Mouse (Mus musculus) cerebellum, adult 11 months (tissue): Measurements from ENCODE around the gene Chaf1a.

Experiments used
- DNase-seq: peaks from one replicate; pipeline ENCODE4 v3.0.0; 2022

Chaf1a gene

DNA sequence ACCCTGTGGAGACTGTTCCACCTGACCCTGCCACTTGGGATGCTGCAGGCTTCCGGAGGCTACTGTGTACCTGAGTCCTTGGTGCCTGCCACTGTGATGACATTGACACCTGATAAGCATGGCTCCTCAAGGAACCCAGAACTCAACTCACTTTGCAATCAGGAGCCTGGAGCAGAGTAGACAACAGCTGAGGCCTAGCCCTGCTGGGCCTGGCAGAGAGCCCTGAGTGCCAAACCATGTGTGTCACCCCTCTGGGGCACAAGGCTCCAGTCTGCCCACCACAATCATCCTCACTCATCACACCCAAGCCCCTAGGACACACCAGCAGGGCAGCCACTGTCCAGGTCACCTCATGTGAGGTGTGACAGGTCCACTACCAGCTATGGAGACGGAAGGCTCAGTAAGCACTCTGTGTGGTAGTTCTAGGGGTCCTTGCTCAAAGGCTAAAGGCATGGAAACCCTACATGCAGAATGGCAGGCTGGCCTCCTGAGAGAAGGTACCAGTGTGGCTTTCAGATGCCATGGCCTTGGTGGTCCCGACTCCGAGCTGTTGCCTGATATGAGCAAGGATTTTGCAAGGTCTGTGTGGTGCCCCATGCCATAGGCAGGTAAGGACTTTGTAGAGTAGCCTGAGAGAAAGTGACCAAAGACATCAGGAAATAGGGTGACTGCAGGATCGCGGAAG is 19.7 kb upstream of the Chaf1a start:
- DNase-seq = no peak

DNA sequence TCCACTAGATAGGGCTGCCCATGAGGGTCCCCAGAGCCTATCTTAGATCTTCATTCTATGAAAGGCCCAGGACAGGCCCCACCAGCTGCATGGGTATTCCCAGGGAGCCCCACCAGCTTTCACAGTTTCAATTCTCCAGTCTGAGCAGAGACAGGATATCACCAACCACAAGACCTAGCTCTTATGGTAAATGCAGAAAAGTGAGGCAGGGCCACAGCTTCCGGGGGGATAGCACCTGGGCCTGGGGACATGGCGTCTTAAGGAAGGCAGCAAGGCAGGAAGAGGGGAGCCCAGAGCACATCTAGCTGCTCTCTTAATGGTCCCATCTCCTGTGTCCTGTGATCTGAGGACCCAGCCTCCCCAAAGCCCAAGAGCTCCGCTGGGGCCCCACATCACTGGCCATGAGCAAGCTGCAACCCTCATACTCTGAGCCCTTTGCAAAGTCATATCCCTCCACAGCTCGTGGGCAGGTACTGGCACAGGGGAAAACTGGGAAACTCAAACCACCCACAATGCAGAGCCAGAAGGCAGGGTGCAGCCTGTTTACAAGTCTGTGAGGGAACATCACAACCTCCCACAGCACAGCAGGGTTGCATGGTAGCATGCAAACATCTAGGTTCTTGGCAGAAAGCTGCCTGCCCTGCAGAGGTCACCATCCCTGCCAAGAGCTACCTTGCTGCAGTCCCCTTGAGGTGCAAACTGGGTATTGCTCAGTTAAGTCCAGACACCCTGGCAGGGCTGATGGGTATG is 18.9 kb upstream of the Chaf1a start:
- DNase-seq = peak; percentile 22

DNA sequence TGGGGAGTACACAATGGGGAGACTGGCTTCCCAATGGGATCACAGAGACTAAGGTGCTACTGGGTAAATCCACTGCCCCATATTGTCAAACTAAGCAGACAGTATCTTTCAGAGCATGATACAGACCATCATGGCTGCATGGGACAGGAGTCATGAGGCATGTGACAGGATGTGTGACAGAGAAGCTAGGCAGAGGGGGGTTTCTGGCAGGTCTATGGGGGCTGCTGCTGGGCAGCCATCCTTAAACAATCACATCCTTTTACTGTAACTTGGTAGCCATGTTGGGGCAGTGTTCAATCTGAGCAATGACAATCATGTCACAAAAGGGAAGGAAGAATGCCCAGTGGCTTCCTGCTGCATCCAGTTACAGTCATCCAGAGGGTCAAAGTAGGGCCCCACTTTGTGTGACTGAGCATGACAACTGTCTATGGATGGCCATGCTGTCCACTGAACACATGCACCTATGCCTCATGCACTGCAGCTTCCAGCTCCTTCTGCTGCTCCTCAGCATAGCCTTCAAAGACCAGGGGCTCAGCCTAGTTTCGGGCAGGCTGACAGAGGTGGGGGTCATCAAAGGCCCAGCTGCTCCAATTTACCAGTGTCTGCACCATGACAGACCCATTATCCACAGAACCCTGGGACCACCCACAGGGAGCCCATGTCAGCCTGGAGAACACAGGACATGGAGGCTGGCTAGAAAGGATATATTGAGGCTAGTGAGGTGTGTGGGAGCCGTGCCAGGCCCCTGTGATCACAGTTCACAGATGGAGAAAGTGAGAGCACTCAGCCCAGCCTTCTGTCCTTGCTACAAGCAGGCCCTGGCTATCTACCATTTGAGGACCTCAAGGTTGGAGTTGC is 17.9 kb upstream of the Chaf1a start:
- peak; percentile 71 for DNase-seq

GRCm38 (mm10) chr17:56022989-56023290 is 17.3 kb upstream of the Chaf1a start:
- DNase-seq = no peak

GRCm38 (mm10) chr17:56023386-56023785 is 16.9 kb upstream of the Chaf1a start:
- peak; percentile 16 for DNase-seq

- DNase-seq = peak; percentile 10
These were observed 15.8 kb upstream of the Chaf1a start for GRCm38 (mm10) chr17:56024476-56024875.

DNA sequence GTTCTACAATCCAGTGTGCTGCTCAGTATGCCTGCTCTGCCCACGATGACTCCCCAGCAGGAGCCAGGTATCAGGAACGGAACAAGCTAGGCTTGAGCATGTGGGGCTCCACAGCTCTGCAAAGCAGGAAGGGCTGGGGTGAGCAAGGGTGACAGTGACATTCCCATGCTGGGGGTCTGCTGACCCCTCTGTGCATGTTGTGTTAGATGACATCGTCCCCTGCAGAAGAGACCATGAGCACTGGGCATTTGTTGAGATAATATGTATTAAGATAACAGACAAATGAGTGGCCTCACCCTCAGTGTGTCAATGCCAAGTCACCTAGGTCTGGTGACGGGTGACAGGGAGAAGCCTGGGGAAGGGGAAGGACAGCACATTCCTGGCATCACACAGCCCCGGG is 15.3 kb upstream of the Chaf1a start:
- peak; percentile 13 for DNase-seq

GRCm38 (mm10) chr17:56026303-56026702 is 13.9 kb upstream of the Chaf1a start:
- DNase-seq = no peak

GRCm38 (mm10) chr17:56026881-56027280 is 13.4 kb upstream of the Chaf1a start:
- DNase-seq = peak; percentile 17

GRCm38 (mm10) chr17:56027801-56028441 is 12.3 kb upstream of the Chaf1a start:
- DNase-seq = peak; percentile 55

DNA sequence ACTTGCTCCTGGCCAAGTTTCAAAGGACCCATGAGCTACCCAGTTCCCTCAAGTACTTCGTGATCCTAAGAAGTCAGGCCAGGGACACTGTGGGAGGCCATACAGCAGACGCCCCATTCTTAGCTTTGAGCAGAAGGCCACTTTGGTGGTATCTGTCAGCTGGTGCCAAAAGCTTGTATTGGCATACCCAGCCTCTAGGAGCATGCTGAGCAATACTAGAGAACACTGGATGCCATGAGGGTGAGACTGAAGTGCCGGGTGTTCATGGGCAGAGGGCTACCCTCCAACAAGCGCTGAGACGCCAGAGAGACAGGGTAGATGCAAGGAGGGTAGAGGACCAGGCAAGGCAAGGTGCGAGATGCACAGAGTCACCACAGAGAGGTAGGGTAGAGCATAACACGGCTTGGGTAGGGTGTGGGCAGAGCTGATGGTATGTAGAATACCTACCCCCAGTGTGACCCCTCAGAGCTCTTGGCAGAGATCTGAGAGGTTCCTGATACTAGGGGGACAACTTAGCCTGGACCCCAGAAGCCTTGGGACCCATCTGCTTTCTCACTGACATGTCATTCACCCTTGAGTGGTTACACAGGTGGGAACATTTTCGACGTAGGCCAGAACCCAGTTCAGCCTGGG is 9.9 kb upstream of the Chaf1a start:
- peak; percentile 27 for DNase-seq

GRCm38 (mm10) chr17:56030919-56031318 is 9.3 kb upstream of the Chaf1a start:
- no peak for DNase-seq

- DNase-seq = peak; percentile 16
These were observed 8.8 kb upstream of the Chaf1a start for GRCm38 (mm10) chr17:56031431-56031830.

- DNase-seq = peak; percentile 10
These were observed 8.0 kb upstream of the Chaf1a start for GRCm38 (mm10) chr17:56032127-56032733.

DNA sequence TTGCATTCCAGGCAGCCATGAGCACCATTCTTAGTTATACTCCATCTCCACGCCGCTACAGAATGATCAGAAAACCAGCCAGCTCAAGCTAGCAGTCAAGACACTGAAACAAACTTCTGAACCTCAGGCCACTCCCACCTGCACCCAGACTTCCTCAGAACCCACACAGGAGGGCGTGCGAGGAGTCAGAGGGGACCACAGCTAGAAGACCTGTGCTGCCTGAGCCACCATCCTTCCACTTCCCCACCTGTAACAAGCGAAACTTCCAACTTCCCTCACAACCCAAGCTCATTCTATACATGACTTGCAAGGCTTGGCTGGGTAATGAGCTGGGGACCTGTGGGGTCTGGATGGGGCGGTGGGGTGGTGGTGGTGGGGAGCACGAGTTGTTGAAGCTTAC is 7.4 kb upstream of the Chaf1a start:
- no peak for DNase-seq

- DNase-seq = peak; percentile 12
These were observed 6.1 kb upstream of the Chaf1a start for GRCm38 (mm10) chr17:56034040-56034725.

- DNase-seq = peak; percentile 9
These were observed 5.5 kb upstream of the Chaf1a start for GRCm38 (mm10) chr17:56034726-56035100.

DNA sequence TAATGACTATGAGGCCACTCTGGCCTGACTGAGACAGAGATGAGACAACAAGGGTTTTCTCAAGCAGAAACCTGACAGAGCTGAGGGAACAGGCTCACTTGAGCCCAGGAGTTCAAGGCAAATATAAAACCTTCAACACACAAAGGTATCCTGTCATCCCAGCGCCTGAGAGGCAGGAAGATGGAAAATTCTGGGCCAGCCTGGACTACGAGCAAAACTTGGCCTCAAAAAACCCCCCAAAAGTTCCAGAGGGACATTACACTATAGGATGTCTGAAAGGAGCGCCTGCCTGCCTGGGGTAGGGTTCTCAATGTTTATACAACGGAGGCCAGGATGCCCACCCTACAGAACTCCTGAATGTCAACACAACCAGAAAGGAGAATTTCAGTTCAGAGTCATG is 5.0 kb upstream of the Chaf1a start:
- DNase-seq = peak; percentile 10

DNA sequence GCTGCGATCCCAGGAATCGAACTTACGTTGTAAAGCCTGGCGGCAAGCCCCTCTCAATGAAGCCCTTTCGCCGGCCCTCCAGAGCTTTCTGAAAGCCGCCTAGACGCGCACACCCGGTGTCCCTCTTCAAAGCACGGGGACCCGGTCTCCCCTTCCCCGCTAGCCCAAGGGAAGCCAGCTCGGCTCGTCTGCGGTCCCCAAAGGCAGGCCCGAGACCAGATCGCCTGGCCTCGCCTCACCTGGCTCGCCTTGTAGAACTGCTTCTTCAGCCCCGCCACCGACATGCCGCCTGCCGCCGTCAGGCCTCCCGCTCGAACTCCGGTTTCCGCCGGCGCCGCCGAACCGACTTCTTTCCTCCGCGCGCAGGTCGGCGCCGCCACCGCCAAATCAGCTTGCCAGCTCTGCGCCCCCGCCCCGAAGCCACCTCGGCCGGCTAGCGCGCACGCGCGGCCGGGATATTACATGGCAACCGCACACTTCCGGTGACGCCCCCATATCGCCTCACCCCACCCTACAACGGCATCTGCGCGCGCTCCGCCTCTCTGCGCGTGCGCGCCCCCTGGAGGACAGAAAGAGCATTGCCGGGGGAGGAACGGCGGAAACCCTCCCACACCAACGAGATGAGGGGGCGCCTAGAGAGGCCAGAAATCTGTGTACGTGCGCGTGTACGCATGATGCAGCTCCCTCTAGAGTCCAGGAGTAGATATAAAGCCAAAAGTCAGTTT is 3.9 kb upstream of the Chaf1a start, which contains the start of gene Sh3gl1:
Sh3gl1 (minus strand) TSS at position 460 of the 725 bp plus-strand sequence.
- peak; percentile 99 for DNase-seq

DNA sequence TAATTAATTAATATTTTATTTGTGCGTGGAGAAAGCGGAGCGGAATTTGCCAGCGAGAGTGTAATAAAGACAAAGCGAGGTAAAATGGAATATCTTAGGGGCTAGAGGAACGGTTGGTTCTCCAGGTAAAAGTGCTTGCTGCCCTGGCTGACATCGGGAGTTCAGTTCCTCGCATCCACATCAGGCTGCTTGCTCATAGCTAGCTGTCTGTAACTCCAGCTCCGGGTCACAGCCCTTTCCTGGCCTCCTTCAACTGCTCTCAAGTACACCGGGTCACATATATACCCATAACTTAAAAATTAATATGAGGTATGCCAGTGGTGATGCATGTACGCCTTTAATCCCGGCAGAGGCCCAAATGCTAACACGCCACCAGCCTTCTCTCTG is 3.3 kb upstream of the Chaf1a start:
- no peak for DNase-seq
